Mouse (Mus musculus): ENCODE results near the gene Arhgdib. TPM values are rescaled to one million over a fixed set of nuclear protein-coding genes. Genes with fewer than 3 reads are reported as not detected.

The Arhgdib gene
- polyA plus RNA-seq, 2 experiments, result 84.5 to 122 TPM

DNA sequence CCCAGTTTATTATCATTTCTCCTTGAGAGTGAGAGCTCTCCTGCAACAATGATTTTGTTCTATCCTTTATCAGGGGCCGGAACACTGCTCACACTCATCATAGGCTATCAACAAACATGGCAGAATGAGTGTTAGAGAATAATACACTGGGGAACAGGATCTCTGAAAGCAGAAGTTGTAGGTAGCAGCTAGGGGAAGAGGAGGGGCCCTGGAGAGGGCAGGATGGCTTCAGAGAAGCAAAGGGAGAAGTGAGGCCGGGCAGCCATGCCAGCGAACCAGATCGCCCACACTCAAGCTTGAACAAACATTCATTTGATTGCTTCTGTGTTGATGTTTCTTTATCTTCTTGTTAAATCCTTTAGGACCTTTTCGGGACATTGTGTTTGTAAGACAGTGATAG is 4.5 kb upstream of the Arhgdib start:
- no peak overlapping the region for H3K9ac ChIP-seq (replicated peaks)
- H3K9me3 ChIP-seq (ENCODE audit: control insufficient read depth, low read length), result no peaks in the 10 kb centered on the region
- 44% methylated on average over 5 of the region's 5 CpGs for WGBS (ENCODE audit: insufficient replicate concordance)
- DNase-seq (ENCODE audit: low read depth in 3 of 3, low spot score in 3 of 3) (no peak), ATAC-seq (ENCODE audit: insufficient read depth) (no peak)
- no peaks in the 10 kb centered on the region; the same call in 1 of the 2 replicates for H3K27me3 ChIP-seq (ENCODE audit: control insufficient read depth, insufficient read depth, low read length)
- H3K4me1 ChIP-seq (replicated peaks; ENCODE audit: control insufficient read depth in 2 of 2, insufficient read depth in 2 of 2, low read length in 1 of 2), result peaks cover 0 to 22% of the 10 kb centered on the region in 2 experiments; a peak in 3 of 4 replicates
- H3K27ac ChIP-seq, result no peak overlapping the region
- TF ChIP-seq EP300 (IDR thresholded peaks at IDR 0.05; ENCODE audit: low read depth) (no peak), CTCF (IDR thresholded peaks at IDR 0.05; ENCODE audit: low read depth) (no peak)
- no peaks in the 10 kb centered on the region for H3K36me3 ChIP-seq (replicated peaks; ENCODE audit: control insufficient read depth, insufficient read depth, low read depth)
- H3K4me3 ChIP-seq (ENCODE audit: insufficient read depth in 1 of 2, low read depth in 2 of 2, low read length in 2 of 2), result no peak overlapping the region
- H3K4me2 ChIP-seq (ENCODE audit: low read depth), result no peak overlapping the region

DNA sequence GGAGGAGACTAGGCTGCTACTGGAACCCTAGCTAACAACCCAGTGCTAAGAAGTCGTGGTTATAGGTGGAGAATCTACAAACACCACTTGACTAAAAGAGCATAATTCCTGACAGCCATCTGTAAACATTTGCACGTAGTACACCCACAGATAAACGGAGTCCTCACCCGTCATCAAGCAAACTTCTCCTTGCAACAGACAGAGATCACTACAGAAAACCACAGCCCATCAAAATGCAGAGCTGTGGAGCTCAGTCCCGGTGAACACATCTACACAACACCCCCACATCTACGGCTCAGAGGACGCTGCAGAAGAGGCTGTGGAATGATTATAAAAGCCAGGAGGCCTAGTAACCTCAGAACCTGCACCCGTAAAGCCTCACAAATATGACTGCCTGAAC is 2.8 kb upstream of the Arhgdib start:
- no peak overlapping the region for H3K4me3 ChIP-seq (ENCODE audit: insufficient read depth in 1 of 2, low read depth in 2 of 2, low read length in 2 of 2)
- H3K27me3 ChIP-seq (ENCODE audit: control insufficient read depth, insufficient read depth, low read length), result no peaks in the 10 kb centered on the region
- H3K4me2 ChIP-seq (ENCODE audit: low read depth), result no peak overlapping the region
- TF ChIP-seq EP300 (IDR thresholded peaks at IDR 0.05; ENCODE audit: low read depth) (no peak), CTCF (IDR thresholded peaks at IDR 0.05; ENCODE audit: low read depth) (no peak)
- peaks cover 0 to 34% of the 10 kb centered on the region in 2 experiments; a peak in 3 of 4 replicates for H3K4me1 ChIP-seq (replicated peaks; ENCODE audit: control insufficient read depth in 2 of 2, insufficient read depth in 2 of 2, low read length in 1 of 2)
- 19% methylated on average over 8 of the region's 8 CpGs for WGBS (ENCODE audit: insufficient replicate concordance)
- H3K9me3 ChIP-seq (ENCODE audit: control insufficient read depth, low read length), result no peaks in the 10 kb centered on the region
- H3K36me3 ChIP-seq (replicated peaks; ENCODE audit: control insufficient read depth, insufficient read depth, low read depth), result no peaks in the 10 kb centered on the region
- H3K27ac ChIP-seq, result no peak overlapping the region
- no peak overlapping the region for H3K9ac ChIP-seq (replicated peaks)
- no peak for ATAC-seq (ENCODE audit: insufficient read depth)
- no peak for DNase-seq (ENCODE audit: low read depth in 3 of 3, low spot score in 3 of 3)

DNA sequence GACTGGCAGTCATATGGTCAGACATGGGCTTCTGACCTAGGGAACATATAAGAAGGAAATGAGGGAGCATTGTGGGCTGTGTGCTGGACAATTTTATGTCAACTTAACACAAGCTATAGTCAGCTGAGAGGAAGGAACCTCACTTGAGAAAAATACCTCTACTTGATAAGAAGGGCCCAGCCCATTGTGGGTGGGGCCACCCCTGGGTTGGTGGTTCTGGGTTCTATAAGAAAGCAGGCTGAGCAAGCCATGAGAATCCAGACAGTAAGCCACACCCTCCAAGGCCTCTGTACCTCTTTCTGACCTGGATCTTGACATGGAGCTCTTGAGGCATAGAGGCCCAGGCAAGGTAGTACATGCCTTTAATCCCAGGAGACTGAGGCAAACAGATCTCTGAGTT is 1.7 kb upstream of the Arhgdib start:
- no peak for ATAC-seq (ENCODE audit: insufficient read depth)
- Histone ChIP-seq H3K9me3 (ENCODE audit: control insufficient read depth, low read length) (no peaks in the 10 kb centered on the region), H3K4me1 (replicated peaks; ENCODE audit: control insufficient read depth in 2 of 2, insufficient read depth in 2 of 2, low read length in 1 of 2) (peaks cover 0 to 38% of the 10 kb centered on the region in 2 experiments; a peak in 3 of 4 replicates), H3K4me3 (ENCODE audit: insufficient read depth in 1 of 2, low read depth in 2 of 2, low read length in 2 of 2) (no peak overlapping the region), H3K27ac (no peak overlapping the region), H3K4me2 (ENCODE audit: low read depth) (no peak overlapping the region), H3K36me3 (replicated peaks; ENCODE audit: control insufficient read depth, insufficient read depth, low read depth) (no peaks in the 10 kb centered on the region), H3K27me3 (ENCODE audit: control insufficient read depth, insufficient read depth, low read length) (no peaks in the 10 kb centered on the region), H3K9ac (replicated peaks) (no peak overlapping the region)
- no peak for TF ChIP-seq CTCF (IDR thresholded peaks at IDR 0.05; ENCODE audit: low read depth)
- no peak for TF ChIP-seq EP300 (IDR thresholded peaks at IDR 0.05; ENCODE audit: low read depth)
- no peak for DNase-seq (ENCODE audit: low read depth in 3 of 3, low spot score in 3 of 3)

DNA sequence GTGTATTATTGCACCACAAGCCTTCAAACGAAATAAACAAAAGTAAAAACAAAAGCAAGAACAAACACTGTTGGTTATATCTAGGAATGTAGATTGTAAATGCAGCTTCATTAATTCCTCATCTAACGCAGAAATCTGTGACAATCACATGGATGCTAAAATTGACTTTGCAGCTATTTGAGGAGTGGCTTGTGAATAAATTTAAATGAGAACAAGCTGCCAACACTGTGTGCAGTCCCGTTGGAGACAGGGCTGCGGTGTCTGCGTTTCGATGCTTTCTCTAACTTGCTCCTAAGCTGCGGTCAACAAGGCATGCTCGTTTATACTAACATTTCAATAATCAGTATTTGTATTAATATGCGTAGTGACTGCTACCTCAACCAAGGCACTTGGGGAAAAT is 581 bp upstream of the Arhgdib start:
- TF ChIP-seq CTCF (IDR thresholded peaks at IDR 0.05; ENCODE audit: low read depth) (no peak), EP300 (IDR thresholded peaks at IDR 0.05; ENCODE audit: low read depth) (no peak)
- ATAC-seq (ENCODE audit: insufficient read depth), result no peak
- H3K9me3 ChIP-seq (ENCODE audit: control insufficient read depth, low read length), result no peaks in the 10 kb centered on the region
- H3K4me1 ChIP-seq (replicated peaks; ENCODE audit: control insufficient read depth in 2 of 2, insufficient read depth in 2 of 2, low read length in 1 of 2), result peaks cover 0 to 41% of the 10 kb centered on the region in 2 experiments; a peak in 3 of 4 replicates
- H3K9ac ChIP-seq (replicated peaks), result no peak overlapping the region
- no peak overlapping the region for H3K4me2 ChIP-seq (ENCODE audit: low read depth)
- no peak overlapping the region for H3K4me3 ChIP-seq (ENCODE audit: insufficient read depth in 1 of 2, low read depth in 2 of 2, low read length in 2 of 2)
- H3K27ac ChIP-seq, result no peak overlapping the region
- 55% methylated on average over 9 of the region's 9 CpGs for WGBS (ENCODE audit: insufficient replicate concordance)
- H3K36me3 ChIP-seq (replicated peaks; ENCODE audit: control insufficient read depth, insufficient read depth, low read depth), result no peaks in the 10 kb centered on the region
- no peak for DNase-seq (ENCODE audit: low read depth in 3 of 3, low spot score in 3 of 3)
- H3K27me3 ChIP-seq (ENCODE audit: control insufficient read depth, insufficient read depth, low read length), result no peaks in the 10 kb centered on the region

DNA sequence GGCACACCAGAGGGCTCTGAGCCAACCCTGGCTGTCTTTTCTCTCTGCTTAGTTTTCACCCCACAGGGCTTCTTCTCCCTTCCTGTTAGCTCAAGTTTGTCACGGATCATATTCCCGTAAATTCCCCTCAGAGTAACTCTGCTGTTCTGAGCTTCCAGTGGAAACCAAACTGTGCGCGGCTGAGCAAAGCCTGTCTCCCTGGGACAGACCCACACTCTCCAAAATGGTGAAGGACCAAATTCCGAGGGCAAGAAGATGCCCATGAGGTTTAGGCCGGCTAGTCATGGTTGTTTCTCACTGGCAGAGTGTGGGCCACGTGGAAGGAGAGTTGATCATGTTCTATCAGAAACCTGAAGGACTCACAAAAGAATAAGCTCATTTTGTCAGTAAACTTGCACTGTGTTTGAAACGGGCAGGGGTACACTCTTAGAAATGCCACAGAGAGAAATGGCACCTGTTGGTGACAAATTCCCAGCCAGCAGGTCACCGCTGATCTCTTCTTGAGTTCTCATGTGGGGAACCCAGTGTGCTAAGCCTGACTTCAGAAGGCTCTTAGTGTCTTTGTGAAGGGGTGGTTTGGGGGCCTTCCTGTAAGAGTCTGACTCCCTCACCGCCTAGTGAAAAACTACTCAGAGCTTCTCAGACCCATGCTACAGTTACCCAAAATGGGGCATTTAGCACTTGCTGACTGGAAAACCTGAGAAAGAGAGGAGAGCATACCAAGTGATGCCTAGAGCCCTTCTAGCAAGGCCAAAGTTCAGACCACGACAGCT is 1.3 kb downstream of the Arhgdib start:
- DNase-seq (ENCODE audit: low read depth in 3 of 3, low spot score in 3 of 3) (no peak), ATAC-seq (ENCODE audit: insufficient read depth) (no peak)
- H3K4me2 ChIP-seq (ENCODE audit: low read depth), result peak overlapping the region; percentile 40
- H3K9ac ChIP-seq (replicated peaks), result peak overlapping the region; percentile 37
- H3K36me3 ChIP-seq (replicated peaks; ENCODE audit: control insufficient read depth, insufficient read depth, low read depth), result no peaks in the 10 kb centered on the region
- peaks cover 0 to 39% of the 10 kb centered on the region in 2 experiments; a peak in 3 of 4 replicates for H3K4me1 ChIP-seq (replicated peaks; ENCODE audit: control insufficient read depth in 2 of 2, insufficient read depth in 2 of 2, low read length in 1 of 2)
- peak overlapping the region; percentile 38 to 54 for H3K4me3 ChIP-seq (ENCODE audit: insufficient read depth in 1 of 2, low read depth in 2 of 2, low read length in 2 of 2)
- 25% methylated on average over 11 of the region's 11 CpGs for WGBS (ENCODE audit: insufficient replicate concordance)
- no peaks in the 10 kb centered on the region for H3K27me3 ChIP-seq (ENCODE audit: control insufficient read depth, insufficient read depth, low read length)
- TF ChIP-seq EP300 (IDR thresholded peaks at IDR 0.05; ENCODE audit: low read depth) (no peak), CTCF (IDR thresholded peaks at IDR 0.05; ENCODE audit: low read depth) (no peak)
- peak overlapping the region; percentile 56 for H3K27ac ChIP-seq
- no peaks in the 10 kb centered on the region for H3K9me3 ChIP-seq (ENCODE audit: control insufficient read depth, low read length)
